Mouse (Mus musculus) ES-CJ7 (cell line): ENCODE results near the gene Thop1.
"Not testable (repeated sequence)": the region's sequence is repeated elsewhere in the genome, so short reads cannot be mapped to it uniquely, and the experiment has no call there.

ENCODE experiments used
- DNase-seq: peaks from one replicate; pipeline ENCODE4 v3.0.0; 2011; ENCODE audit warnings: low read depth, low spot score

Gene Thop1

DNA sequence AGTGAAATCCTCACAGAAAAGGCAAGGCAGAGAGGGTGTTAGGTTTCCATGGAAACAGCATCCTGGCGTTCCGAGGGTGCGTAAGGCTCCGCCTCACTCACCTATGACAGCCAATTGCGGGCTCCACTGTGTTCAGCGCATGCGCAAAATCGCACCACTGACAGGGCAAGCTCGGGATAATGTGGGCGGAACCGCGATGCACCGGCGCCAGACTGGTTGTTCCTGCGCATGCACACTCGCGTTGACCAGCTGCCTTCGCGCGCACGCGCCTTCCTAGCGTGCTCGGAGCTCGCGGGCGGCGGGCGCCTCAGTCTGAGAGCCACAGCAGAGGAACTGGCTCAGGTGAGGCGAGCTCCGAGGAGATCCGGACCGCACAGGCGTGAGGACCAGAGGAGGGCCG, at the start of gene Thop1:
Gene Thop1, plus strand, starts transcription at position 200 of the 400 bp plus-strand sequence.
- peak; percentile 100 for DNase-seq

DNA sequence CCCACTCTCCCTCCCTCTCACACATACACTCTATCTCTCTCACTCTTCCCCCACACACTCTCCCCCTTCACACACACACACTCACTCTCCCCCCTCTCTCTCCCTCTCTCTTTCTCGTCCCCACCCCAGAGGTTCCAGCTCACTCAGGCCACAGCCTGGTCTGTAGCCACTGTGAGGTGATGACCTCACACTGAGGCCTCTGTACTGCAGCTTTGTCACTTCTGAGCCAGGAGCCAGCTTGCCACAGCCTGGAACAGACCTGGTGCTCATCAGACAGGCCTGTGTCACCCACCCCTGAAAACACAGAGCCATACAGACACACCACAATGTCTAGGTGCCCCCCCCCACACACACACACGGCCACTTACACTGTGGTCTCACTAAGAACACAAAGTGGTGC, 49.6 kb upstream of the Thop1 start:
- DNase-seq = no peak

- peak; percentile 37 for DNase-seq
These were observed 48.2 kb upstream of the Thop1 start for GRCm38 (mm10) chr10:81021547-81022110.

DNA sequence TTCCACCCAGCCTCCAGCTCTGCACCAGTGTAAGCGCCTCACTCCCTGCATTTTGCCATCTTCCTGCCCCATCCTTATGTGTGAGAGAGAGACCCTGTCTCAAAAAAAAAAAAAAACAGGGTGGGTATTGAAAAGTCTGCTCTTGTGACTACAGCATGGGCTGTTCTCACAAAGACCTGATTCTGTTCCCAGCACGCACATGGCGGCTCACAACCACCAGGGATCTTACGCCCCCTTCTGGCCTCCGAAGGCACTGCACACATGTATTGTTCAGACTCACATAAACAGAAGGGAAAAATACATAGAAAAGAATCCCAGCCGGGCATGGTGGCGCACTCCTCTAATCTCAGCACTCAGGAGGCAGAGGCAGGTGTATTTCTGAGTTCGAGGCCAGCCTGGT, 47.1 kb upstream of the Thop1 start:
- DNase-seq = peak; percentile 88

GRCm38 (mm10) chr10:81024346-81024937, 45.4 kb upstream of the Thop1 start:
- no peak for DNase-seq

DNA sequence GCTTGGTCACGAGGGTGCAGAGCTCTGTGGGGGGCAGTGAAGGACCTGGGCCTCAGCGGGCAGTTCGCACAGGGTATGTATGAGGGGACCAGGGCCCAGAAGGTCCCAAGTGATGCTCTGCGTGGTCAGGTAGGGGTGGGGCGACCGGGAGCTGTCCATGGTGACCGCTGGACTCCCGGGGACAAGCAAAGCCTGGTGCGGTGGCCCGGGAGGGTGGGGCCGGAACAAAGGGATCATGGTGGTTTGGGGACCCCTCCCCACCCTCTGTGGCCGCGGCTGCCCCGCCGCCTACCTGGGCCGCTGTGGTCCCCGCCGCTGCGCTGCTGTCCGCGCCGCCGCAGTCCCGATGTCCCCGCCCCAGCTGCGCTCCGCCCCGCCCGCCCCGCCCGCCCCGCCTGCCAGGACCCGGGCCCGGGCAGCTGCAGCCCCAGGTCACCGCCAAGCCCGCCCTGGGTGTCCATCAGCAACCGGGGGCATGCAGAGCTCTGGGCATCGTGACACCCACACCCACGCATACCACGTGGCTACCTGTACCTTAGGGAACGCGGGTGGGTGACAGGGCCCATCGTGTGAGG, 44.7 kb upstream of the Thop1 start:
- DNase-seq = no peak

DNA sequence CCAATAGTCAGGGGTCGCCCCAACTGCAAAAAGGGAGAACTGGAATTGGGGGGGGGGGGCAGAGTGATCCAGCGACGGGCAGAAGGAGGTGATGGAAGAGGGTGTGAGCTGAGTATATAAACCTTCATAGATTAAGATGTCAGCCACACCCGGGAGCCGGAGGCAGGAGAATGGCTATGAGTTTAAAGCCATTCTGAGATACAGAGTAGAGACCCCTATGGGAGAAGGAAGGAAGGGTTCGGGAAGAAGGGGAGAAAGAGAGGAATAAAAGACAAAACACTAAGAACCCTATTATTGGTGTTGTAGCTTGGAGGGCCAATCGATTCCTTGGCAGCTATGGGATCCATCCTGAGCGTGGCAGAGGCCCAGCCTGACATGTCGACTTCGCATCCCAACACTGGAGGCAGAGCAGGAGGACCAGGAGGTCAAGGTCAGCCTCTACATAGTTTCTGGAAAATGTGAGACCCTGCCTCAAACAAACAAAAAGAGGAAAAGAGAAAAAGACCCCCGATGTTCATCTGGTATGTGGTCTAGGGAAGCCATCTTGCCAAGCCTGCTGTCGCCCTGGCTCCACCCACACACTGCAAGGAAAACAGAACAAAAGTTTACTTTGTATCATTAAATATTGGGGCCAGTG, 44.1 kb upstream of the Thop1 start, which contains the start of gene Diras1:
Gene Diras1, minus strand, starts transcription at position 24 of the 637 bp plus-strand sequence.
- no peak for DNase-seq

GRCm38 (mm10) chr10:81026857-81027256, 43.0 kb upstream of the Thop1 start:
- no peak for DNase-seq

GRCm38 (mm10) chr10:81027331-81027730, 42.5 kb upstream of the Thop1 start:
- DNase-seq = no peak

DNA sequence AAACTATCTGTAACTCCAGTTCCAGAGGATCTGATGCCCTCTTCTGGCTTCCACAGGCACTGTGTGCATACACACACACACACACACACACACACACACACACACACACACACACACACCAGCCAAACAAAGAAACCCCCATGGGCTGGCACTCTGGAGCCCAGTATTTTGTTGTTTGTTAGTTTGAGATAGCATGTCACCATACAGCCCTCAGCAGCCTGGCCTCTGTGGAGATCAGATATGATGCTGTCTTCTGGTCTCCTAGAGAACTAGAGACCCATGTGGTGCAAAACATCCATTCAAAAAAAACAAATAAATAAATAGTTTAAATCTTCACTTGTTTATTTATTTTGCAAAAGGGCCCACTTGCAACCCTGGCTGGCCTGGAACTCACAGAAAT, 41.6 kb upstream of the Thop1 start:
- DNase-seq = no peak

DNA sequence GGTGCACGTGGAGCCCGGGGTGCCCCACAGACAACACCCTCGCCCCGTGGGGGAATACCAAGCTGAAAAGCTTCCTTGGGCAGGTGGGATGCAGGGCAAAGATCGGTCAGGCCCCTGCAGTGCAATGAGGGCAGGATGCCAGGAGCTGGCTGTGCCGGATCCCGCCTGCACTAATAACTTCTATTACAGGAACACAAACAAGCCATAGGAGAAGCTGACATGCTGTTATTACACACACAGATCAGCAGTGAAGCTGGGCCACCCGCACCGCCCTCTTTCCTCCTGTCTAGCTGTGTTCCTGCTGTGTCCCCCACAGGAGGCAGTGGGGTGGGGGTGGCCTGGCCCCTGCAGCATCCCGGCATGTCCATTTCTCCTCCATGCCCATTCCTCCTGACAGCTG, 40.8 kb upstream of the Thop1 start:
- DNase-seq = no peak

DNA sequence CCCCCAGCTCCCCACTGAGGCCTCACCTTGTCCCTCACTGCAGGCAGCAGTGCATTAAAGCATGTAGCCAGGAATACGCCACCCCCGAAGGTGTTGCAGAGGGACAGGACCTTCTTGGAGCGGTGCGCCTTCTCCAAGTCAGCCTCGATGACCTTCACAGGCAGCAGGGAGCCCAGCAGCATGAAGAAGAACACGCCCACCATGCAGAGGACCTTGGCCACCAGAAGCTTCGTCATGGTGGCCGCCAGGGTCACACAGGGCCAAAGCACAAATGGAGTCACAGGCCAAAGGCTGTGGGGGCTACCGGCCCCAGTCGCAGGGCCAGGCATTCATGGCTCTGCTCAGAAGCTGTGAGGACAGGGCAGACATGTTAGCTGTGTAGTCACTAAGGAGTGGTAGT, 36.2 kb upstream of the Thop1 start:
- DNase-seq = no peak

- DNase-seq = peak; percentile 35
These were observed 33.6 kb upstream of the Thop1 start for GRCm38 (mm10) chr10:81036251-81036650.

GRCm38 (mm10) chr10:81036988-81037580, 32.8 kb upstream of the Thop1 start, which contains the start of gene Slc39a3:
Gene Slc39a3 (minus strand): TSS chr10:81037426.
- DNase-seq = peak; percentile 100

DNA sequence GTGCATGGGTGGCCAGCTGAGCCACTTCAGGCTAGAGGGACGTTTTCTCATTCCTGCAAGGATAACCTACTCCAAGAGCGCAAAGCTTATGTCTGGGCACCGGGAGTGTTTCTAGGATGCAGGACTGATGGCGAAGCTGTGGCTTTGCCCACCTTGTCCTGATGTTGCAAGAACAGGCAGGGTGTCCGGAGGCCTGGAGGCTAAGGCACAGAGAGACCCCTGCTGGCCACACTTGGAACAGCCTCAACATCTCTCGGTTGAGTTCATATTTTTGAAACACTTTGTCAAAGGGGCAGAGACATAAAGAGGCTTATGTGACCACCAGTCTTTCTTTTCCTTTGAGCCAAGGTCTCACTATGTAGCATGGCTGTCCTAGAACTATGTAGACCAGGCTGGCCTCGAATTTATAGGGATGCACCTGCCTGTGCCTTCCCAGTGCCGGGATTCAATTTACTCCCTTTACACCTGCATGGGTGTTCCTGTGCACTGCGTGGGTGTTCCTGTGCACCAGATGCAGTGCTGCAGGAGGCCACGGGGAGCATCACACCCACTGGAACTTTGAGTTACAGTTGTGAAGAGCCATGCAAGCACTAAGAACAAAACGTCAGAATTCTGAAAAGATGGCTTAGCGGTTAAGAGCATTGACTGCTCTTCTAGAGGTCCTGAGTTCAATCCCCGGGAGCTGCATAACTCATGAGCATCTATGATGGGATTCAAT, 28.2 kb upstream of the Thop1 start:
- peak; percentile 70 for DNase-seq

GRCm38 (mm10) chr10:81045246-81045645, 24.6 kb upstream of the Thop1 start:
- DNase-seq = peak; percentile 51

DNA sequence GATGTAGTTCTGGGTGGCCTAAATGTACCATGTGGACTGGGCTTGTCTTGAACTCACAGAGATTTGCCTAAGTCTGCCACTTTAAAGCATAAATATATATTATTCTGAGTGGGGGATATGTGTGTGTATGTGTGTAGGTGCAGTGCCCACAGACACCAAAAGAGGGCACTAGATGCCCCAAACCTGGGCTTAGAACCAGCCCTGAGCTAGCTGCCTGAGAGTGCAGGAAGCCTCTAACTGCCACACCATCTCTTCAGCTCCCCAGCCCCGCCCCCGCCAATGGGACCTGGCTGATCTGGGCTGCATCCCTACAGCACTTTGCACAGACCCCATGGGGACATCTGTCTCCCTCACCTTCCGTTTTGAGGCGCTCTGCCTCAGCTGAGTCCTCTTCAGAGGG, 19.2 kb upstream of the Thop1 start:
- peak; percentile 71 for DNase-seq

GRCm38 (mm10) chr10:81051133-81051532, 18.7 kb upstream of the Thop1 start:
- DNase-seq = no peak

DNA sequence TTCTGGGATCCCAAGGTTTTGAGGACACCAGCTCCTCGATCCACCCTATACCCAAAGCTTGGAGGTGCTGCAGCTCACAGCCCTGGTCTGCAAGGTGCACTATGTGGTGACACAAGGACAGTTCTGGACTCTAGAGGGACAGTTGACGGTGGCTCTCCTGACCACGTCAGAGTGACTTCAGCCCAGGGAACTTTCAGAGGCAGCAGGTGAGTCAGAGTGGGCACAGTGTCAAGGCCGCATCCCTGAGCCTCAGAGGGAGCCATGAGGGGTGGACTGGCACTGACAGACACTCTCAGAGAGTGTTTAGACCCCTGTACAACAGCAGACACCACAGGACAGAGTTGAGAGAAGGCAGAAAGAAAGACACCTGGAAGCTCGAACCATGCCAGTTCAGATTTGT, 17.3 kb upstream of the Thop1 start:
- DNase-seq = no peak

GRCm38 (mm10) chr10:81055169-81055568, 14.7 kb upstream of the Thop1 start:
- no peak for DNase-seq

DNA sequence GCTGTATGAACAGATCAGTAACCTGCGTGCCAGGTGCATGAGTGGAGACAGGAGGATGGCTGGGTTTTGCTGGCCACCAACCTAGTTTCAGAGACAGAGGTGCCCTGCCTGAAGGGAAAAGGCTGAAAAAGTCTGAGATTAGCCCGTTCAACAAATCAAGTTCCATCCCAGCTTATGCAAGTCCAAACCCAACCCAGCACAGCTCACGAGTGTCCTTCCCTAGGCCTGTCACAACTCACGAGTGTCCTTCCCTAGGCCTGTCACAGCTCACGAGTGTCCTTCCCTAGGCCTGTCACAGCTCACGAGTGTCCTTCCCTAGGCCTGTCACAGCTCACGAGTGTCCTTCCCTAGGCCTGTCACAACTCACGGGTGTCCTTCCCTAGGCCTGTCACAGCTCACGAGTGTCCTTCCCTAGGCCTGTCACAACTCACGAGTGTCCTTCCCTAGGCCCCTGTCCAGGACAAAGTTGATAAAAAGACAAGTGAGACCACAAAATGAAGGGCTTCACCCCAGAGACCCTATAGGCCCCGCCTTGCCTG, 14.0 kb upstream of the Thop1 start:
- DNase-seq = not testable (repeated sequence)
